Mouse (Mus musculus): ENCODE data around the gene Dis3l2. TPM values are rescaled to one million over a fixed set of nuclear protein-coding genes. Genes with fewer than 3 reads are reported as not detected.

The Dis3l2 gene
- total RNA-seq, 2 experiments from 2014 or later = 10.7 to 11.0 TPM

DNA sequence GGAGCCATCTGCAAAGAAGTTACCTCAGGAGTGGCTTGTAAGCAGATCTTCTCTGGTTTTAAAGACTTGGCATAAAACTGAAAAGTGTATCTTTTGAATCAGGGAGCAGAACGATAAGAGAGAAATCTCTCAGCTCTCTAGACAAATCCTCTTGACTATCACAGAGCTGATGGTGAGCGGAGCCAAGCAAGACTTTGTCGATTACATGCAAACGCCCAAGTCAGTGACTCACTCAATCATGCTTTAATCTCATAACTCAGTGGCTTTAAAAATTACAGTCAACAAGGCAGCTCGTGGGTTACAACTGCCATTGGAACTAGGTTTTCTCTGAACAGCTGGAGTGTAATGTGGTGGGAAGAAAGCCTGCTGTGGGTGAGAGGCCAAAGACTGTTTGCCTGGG, 297.8 kb downstream of the Dis3l2 start:
- intact Hi-C loops (cut with DNase I) = no loop called here
- DNase-seq (ENCODE audit: low spot score) = no peak

DNA sequence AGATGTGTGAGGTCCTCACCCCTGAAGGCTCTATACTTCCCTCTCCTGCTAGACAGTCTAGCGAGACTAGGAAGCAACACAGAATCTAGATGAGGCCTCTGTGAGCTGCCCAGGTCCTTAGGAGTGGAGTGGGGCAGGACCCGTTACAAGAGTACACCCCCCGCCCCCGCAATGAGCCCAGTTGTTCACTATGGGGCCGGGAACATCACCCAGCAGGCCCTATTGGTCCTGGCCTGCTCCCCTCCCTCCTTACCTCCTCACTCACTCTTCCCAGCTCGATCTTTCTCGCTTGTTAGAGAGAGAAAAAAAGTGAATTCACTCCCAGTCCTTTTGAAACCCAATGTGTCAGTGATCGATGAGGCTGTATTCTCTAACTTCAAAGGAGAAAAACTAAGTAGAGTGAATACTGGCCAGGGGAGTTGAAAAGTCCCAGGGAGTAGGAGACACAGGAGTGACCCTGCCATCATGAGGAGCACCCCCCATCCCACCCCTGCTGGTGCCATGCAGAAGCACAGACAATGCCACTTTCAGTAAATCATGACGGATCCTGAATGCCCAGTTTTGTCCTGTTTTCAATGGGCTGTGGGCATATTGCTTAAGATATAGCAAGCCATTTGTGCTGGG, 299.0 kb downstream of the Dis3l2 start:
- intact Hi-C loops (cut with DNase I) = no loop called here
- DNase-seq (ENCODE audit: low spot score) = no peak

DNA sequence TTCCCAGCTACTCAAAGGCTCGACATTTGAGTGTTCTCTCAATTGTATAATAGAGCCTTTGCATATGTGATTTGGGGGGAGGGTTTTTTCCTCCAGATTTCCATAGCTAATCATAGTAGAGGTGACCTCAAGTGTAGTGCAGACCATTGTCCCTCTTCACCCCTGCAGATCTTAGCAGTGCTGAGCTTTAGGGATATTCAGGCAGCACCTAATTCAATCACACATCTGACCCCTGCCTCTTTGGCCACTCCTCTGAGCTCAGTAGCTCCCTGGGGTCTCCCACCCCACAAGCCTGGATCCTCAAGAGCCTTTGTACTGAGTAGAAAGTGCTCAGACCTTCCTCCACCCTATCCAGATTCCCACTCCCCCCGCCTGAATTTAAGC, 299.6 kb downstream of the Dis3l2 start:
- no peak for DNase-seq (ENCODE audit: low spot score)
- intact Hi-C loops (cut with DNase I) = no loop called here

DNA sequence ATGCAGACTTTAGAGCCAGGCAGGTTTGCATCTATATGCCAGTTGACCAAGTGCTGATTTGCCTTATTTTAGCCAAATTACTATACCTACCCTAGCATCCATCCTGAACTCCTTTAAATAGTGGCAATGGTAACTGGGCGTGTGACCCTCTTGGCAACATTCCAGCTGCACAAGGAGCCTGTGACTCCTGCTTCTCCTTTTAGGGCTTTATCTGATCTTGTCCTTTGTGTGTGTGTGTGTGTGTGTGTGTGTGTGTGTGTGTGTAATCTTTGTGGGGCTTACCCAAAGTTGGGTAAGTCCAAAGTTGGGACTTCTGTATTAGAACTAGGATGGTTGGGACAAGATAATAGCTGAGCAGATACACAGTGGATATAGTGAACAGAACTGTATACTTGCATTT, 302.8 kb downstream of the Dis3l2 start:
- intact Hi-C loops (cut with DNase I) = no loop called here
- DNase-seq (ENCODE audit: low spot score) = no peak

DNA sequence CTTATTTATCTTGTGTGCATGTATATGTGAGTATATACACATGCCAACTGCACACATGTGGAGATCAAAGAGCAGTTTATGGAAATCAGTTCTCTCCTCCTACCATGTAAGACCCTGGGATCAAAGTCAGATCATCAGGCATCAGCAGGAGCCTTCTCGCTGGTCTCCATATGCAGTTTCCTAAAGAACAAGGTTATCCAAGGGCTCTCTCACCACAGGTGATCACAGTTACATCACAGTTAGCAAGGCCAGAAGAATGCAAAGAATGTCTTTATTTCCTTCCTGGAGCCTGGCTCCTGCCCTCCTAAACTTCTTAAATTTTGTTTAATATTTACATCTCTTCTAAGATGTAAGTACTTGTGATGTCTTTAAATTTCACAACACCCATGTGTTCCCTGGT, 304.6 kb downstream of the Dis3l2 start:
- intact Hi-C loops (cut with DNase I) = no loop called here
- DNase-seq (ENCODE audit: low spot score) = no peak

DNA sequence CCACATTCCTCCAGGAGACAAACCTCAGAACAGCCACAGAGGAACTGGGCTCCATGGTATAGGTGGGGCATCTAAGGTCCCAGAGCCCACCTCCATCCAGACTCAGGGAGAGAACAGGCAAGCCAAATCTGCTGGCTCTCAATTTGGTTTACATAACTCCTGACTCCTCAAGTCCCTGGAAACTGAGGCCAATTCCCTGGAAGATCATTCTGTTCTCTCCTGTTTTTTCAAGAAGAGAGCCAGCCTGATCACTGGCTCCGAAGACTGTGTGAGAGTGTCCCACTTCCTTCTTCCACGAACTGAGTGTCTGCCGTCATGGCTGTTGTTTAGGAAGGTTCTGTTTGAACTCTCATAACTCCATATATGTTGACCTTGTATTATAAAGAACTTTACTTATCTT, 305.5 kb downstream of the Dis3l2 start:
- intact Hi-C loops (cut with DNase I) = no loop called here
- DNase-seq (ENCODE audit: low spot score) = no peak

DNA sequence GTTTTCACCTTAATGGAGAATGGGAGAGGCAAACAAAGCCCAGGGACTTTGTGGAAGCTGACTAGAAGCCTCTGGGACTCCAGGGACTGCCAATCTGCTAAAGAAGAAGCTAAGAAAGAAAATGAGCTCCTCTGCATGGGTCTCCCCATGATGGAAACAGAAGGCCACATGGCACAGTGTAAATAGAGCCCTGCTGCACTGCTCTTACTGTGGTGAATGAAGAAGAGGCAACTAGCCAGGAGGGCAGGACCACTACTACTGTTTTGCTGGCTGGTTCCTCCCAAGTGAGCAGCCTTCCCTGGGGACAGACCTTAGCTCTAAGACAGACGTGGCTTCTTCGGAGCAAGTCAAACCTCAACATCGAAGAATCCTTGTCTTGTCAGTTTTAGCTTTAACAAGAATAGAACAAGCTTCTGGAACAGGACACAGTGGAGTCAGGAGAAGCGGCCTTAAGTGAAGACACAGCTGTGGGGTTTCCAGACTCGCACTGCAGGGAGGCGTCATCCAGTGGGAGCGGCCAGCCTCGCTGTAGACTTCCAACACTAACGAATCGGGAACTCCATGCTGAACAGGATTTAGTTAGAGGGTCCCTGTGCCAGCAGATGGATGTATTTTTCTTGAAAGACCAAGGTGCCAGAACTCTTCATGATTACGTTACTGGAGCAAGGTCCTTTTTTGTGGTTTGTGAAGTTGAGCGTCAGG, 307.2 kb downstream of the Dis3l2 start:
- intact Hi-C loops (cut with DNase I) = no loop called here
- DNase-seq (ENCODE audit: low spot score) = peak; percentile 16

DNA sequence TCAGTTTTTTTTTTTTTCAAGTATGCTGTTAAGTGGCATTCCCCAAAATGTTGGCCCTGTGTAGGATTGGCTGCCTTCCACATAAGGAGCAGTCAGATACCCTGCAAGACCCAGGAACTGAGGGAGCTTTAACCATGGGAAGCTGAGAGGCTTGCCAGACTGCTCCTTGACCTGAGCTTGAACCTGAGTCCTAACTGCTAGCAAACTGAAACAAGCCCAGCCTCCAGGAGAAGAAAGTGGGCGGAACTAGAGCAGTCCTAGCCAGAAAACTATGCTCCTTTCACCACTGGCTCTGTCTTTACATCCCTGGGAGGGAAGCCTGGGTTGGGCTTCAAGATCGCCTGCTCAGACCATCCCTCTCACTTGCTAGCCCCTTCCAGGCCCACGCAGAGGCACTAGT, 308.1 kb downstream of the Dis3l2 start:
- intact Hi-C loops (cut with DNase I) = no loop called here
- DNase-seq (ENCODE audit: low spot score) = no peak

DNA sequence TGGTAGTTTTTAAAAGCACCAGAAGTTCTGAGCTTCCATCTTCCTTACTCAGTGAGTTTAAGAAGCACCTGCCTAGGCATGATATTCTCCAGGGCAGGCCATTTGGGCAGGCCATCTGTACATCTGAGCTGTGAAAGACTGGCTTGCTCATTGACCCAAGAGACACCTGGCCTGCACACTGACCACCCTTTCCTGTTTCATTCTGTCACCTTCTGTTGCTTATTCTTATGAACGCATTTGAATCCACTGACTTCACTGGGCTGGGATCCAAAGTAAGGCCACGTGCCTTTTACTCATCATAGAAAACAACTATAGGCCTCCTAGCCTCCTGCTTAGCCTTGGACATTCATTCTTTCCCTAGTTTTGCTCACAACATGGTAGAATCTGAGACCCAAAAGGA, 309.0 kb downstream of the Dis3l2 start:
- no peak for DNase-seq (ENCODE audit: low spot score)
- intact Hi-C loops (cut with DNase I) = no loop called here

DNA sequence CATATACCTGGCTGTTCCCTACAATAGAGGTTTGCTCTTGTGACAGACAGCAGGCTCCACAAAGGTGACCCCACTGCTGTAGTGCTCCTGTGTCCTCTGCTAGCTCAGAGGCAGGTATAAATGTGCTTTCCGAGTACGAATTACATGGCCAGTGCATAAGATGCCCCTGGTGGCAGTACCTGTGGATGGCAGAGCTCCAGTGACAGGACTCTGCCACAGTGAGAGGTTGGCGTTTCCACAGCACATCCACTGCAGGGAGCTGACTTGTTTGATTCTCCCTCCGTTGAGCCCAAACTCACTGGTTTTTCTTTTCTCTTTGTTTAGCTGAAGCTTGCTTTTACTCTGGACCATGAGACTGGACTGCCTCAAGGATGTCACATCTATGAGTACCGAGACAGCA, 317.1 kb downstream of the Dis3l2 start:
- intact Hi-C loops (cut with DNase I) = no loop called here
- no peak for DNase-seq (ENCODE audit: low spot score)

DNA sequence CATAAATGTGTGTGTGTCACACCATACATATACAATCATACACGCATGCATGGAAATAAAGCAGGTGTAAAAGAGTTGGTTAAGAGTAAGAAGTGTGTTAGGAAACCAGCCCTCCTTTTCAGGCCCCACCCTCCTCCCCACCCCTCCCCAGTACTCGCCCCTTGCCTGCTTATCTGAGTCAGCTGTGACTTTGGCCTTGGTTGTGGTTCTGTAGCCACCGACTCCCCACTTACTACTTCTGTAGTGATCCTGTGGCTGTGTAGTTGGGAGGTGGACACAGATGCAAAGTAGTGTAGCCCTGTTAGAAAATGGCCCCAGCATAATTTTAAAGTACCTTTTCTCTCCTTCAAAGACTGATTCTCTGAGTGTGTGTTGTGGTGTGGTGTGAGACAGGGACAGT, 318.0 kb downstream of the Dis3l2 start:
- intact Hi-C loops (cut with DNase I) = no loop called here
- DNase-seq (ENCODE audit: low spot score) = no peak

DNA sequence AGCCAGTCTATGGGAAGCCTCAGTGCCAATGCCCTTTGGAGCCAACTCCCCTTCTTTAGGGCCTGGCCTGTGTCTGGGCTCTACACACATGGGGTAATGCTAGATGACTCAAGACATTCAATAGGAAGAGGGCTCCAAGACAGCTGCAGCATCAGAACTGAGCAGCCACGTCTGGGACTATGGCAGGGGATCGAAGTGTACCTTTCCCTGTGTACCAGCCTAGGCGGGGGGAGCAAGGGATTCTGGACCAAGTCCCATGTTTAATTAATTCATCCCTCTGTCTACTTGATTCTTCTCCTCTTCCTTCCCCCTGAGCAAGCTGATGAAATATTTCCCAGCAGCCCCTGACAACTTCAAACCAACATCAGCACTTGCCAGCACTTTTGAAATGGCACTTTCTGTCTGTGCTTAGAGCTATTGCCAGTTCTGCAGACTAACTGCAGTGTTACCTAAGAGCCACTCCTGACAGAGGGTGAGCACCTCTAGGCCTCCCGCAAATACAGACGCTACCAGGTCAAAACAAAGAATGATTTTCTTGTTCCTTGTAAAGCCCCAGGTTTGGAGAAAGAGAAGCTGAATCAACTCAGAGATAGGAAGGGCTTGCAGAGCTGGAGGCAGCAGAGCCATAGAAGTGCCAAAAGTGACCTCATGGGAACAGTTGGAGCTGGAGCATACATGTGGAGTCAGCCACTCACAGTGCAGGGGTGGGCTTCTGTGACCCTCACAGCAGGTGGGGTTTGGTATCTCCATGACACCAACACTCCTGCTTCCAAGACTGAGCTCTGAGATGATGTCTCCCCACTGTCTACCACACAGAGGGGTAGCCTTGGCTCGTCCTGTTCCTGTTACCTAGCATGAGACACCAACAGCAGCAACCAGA, 319.9 kb downstream of the Dis3l2 start:
- intact Hi-C loops (cut with DNase I) = no loop called here
- DNase-seq (ENCODE audit: low spot score) = no peak

DNA sequence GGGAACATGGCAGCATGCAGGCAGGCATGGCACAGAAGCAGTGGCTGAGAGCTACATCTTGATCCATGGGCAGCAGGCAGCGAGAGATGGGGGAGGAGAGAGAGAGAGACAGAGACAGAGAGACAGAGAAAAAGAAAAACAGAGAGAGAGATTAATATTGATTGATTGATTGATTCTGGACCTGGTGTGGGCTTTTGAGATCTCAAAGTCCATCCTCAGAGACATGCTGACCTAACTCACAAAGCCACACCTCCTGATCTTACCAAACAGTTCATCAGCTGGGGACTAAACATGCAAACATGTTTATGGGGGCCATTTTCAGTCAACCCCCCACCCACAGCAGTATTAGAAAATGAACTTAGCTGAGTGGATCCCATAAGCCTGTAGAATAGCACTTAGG, 321.4 kb downstream of the Dis3l2 start:
- no peak for DNase-seq (ENCODE audit: low spot score)
- intact Hi-C loops (cut with DNase I) = no loop called here

DNA sequence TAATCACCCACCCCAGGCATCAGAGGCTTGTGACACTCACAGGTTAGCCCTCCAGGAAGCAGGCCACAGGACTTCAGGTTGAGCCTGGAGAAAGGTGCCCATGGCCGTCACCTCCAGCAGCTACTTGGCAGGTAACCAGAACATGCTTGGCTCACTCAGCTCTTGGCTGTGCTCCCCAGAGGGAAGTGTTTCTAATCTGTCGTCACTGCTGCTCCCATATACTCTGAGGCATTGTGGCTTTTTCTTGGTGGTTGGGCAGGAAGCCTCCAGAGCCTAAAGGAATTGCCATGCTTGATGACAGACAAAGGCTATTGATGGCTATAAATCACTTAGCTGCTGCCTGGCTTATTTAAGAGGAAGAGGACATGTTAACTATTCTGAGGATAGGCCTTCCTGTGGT, 325.2 kb downstream of the Dis3l2 start:
- intact Hi-C loops (cut with DNase I) = no loop called here
- no peak for DNase-seq (ENCODE audit: low spot score)

DNA sequence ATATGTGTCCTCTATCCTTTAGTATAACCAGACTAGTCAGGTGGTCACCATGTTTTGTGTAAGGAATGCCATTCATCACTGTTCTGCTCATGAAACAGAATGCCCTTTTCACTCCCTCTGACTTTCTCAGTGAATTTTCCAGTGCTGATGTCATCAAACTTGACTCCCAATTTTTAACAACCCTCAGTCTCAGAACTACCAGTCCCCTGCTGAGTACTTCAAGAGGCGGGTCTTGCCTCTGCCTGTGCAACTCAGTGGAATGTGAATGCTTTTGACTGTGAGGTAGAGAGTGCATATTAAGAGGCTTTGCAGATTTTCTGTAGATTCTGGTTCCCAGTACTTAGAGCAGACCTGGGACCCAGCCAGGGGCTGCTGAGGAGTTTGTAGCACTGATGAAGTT, 327.0 kb downstream of the Dis3l2 start:
- intact Hi-C loops (cut with DNase I) = no loop called here
- no peak for DNase-seq (ENCODE audit: low spot score)

DNA sequence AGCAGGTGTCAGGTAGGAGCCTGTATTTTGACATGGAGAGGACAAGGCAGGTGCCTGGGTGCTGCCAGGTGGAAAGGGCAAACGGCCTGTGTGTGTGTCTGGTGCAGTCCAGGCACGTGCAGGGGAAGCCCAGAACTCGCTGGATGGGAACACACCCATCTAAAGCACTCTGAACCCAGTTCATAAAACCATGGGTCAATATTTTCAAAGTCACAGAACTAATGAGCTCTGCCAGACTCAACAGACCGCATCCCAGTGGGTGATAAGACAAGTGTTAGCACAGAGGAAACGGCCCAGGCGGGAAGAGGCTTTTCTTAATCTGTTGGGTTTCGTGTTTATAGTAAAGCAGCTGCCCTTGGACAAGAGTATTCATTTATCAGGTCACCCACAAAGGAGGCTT, 328.9 kb downstream of the Dis3l2 start:
- DNase-seq (ENCODE audit: low spot score) = no peak
- intact Hi-C loops (cut with DNase I) = no loop called here

DNA sequence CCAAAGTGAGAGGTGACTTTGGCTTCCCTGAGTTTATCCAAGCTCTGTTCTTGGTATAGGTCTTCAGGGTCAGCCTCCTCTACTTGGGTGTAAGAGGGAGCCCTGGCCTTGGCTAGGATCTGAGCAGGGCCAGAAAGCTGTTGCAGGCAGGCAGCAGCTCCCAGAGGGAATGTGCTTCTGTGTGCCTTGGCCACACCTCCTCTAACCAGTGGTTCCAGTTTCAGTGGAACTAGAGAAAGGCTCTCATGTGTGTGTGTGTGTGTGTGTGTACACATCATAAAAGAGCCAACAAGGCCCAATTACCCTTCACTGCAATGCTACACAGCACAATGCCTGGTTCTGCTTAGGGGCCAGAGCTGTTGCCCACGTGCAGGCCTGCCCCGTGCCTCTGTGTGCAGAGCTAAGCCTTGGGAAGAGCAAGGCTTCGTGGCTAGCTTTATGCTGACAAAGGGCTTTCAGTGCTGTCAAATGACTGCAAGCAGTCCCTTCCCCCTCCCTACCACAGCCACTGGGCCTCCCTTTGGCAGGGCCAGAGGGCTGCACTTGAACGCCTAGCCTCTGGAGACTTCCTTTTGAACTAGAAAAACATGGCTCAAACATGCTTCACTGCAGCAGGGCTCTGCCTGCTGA, 332.0 kb downstream of the Dis3l2 start:
- DNase-seq (ENCODE audit: low spot score) = peak; percentile 18
- intact Hi-C loops (cut with DNase I) = no loop called here

DNA sequence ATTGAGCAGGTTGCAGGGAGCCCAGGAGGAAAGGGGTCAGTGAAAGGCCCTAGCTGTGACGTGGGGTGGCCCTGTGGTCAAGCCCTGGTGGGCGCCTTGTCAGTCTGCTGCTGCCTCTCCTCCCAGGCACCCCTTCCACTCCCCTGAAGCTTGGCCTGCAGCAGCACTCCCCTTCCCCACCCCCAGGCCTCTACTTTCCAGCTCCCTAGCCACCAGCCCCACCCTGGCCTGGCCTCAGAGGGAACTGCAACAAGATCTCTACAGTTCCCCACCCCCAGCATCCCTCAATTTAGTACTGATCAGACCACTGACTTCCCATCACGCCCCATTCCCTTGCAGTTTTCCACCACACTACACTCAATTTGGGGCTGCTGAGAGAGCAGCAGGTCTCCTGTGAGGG, 332.7 kb downstream of the Dis3l2 start:
- DNase-seq (ENCODE audit: low spot score) = no peak
- intact Hi-C loops (cut with DNase I) = no loop called here

DNA sequence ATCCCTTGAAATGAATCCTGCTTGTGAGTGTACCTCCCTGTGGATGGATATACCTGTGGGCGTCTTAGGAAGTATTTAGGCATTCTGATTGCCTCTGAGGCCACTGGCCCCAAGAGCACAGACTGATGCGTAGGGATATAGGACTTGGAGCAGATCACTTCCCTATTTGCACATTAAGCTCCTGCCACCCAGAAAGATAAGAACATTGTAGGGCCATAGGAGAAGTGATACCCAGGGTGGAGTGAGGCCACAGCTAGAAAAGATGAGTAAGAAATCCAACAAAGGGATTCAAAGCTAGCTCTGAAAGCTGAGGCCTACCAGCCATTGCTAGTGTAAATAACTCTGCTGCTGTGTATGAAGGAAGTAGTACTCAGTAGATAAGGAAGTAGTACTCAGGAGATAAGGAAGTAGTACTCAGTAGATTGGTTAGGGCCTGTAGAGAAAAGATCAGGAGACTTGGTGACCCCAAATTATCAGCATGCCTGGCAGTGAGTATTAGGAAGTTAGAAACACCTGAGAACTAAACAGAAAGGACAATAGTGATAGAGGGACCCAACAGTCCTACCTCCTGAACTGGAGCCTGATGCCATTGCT, 335.0 kb downstream of the Dis3l2 start:
- DNase-seq (ENCODE audit: low spot score) = no peak
- intact Hi-C loops (cut with DNase I) = no loop called here

DNA sequence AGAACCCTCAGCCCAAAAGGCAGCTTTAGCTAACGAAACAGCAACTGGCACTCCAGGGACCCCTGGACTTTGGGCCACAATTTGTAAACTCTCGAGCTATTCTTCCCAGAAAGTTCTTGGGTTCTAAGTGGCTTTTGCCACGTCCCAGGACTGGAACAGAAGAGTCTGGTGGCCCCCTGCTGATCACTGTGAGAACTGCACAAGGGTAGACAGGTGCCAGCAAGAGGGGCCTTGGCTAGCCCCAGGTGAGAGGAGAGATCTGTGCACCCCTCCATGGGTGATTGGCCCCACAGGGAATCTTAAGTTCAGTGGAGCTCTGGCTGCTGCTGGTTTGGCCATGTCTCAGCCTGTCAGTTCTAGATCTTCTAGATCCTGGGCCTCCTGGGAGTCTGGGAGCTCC, 337.5 kb downstream of the Dis3l2 start:
- intact Hi-C loops (cut with DNase I) = loop anchor here (1.0 to 5.0 kb wide), 3 partner anchors 69 to 422 kb away; no protein-coding TSS in a partner anchor
- peak; percentile 34 for DNase-seq (ENCODE audit: low spot score)

Data from heart, postnatal 25 days (tissue).